Mouse (Mus musculus) splenic B cell, adult 2 months (primary cell): ENCODE results near the gene Gak.
"Not testable (repeated sequence)": the region's sequence is repeated elsewhere in the genome, so short reads cannot be mapped to it uniquely, and the experiment has no call there.

ENCODE experiments used
- DNase-seq: peaks from one replicate; pipeline ENCODE4 v3.0.0-alpha.2; 2011; ENCODE audit warnings: low read depth, low spot score
- H3K27me3 ChIP-seq: 2 replicates; pipeline ENCODE4 v1.6.1; 2012; ENCODE audit warnings: mild to moderate bottlenecking, low read length, moderate library complexity, mixed read lengths; ENCODE audit not compliant: control insufficient read depth, poor library complexity, insufficient read depth, severe bottlenecking
- H3K36me3 ChIP-seq: 2 replicates; pipeline ENCODE4 v1.6.1; 2012; ENCODE audit warnings: mild to moderate bottlenecking, low read length, moderate library complexity, mixed read lengths; ENCODE audit not compliant: control insufficient read depth, poor library complexity, insufficient read depth, severe bottlenecking

The Gak gene

GRCm38 (mm10) chr5:108647820-108648465, 18.4 kb upstream of the Gak start:
- DNase-seq = no peak
- no peaks in the 10 kb centered on the region for H3K27me3 ChIP-seq
- H3K36me3 ChIP-seq = peaks cover 2% of the 10 kb centered on the region; the same call in 1 of the 2 replicates

DNA sequence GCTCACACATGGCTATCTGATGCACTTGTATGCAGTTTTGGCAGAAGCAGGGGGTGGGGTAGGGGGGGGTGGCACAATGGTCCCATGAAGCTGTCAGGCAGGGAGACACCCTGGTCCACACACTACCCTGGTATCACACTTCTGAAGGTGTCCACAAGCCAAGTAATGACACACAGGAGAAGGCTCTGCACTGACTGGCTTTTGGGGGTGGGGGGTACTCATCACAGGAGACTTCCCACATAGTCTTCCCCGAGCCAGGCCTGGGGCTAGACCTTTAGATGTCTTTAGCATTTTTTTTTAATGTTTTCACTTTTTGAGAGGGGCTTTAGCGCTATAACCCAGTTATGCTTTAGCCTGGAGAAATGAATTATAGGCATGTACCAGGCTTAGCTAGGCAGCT, 17.8 kb upstream of the Gak start:
- H3K36me3 ChIP-seq = peaks cover 4% of the 10 kb centered on the region
- DNase-seq = no peak
- H3K27me3 ChIP-seq = no peaks in the 10 kb centered on the region

DNA sequence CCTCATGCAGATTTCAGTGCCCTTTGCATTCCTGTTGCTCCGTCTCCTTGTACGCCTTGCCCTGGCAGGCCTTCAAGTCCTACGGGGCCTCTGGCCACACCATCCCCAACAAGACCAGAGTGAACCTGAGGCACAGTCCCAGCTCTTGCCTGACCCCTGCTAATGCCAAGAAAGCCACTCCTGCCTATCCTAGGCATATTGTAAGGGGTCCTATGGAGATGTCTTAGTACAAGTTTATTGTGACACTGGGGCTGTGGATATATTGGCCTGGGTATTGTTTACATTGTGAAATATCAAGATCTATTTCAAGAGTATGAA, 16.7 kb upstream of the Gak start:
- Histone ChIP-seq H3K36me3 (peaks cover 4% of the 10 kb centered on the region), H3K27me3 (no peaks in the 10 kb centered on the region)
- DNase-seq = no peak

DNA sequence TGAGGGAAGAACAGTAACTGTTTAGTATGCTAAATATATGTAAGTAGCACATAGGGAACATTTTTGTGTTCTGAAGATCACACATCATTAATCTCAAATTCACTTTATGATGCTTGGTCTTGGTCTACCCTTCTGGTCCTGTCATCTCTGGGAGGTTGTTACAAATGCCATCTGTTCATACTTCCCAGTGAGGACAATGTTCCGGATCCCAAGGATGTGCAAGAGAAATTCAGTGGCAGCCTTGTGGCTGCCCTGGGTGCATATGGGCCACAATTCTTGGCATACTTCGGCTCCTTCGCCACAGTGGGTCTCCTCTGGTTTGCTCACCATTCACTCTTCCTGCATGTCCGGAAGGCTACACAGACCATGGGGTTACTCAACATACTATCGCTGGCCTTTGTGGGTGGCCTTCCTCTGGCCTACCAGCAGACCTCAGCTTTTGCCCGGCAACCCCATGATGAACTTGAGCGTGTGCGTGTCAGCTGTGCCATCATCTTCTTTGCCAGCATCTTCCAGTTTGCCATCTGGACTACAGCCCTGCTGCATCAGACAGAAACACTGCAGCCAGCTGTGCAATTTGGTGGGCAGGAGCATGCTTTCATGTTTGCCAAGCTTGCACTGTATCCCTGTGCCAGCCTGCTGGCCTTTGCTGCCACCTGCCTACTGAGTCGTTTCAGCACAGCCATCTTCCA, 16.2 kb upstream of the Gak start:
- no peak for DNase-seq
- H3K27me3 ChIP-seq = no peaks in the 10 kb centered on the region
- peaks cover 4% of the 10 kb centered on the region for H3K36me3 ChIP-seq

GRCm38 (mm10) chr5:108643674-108644073, 14.1 kb upstream of the Gak start:
- DNase-seq = no peak
- H3K27me3 ChIP-seq = no peaks in the 10 kb centered on the region

DNA sequence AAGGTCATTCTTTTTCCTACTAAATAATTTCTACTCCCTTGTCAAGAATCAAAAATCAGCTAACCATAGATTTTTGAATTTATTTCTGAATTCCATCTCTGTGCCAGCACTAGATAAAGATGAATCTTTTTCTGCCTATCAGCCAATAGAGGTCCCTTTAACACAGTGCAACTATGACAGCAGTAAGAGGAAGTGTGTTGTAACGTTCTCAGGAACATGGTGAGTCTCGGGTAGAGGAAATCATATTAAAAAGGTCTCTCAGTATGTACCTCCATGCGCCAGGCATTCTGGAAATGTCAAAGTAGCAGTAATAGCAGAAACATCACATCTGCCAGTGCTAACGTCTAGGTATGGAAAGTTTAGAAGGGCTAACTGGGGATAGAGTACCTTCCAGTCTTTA, 6.6 kb upstream of the Gak start:
- Histone ChIP-seq H3K36me3 (no peaks in the 10 kb centered on the region; the same call in 1 of the 2 replicates), H3K27me3 (no peaks in the 10 kb centered on the region)
- DNase-seq = peak; percentile 24

More at GRCm38 (mm10) chr5:108643674-108644073, 14.1 kb upstream of the Gak start:
- H3K36me3 ChIP-seq = peaks cover 4% of the 10 kb centered on the region

DNA sequence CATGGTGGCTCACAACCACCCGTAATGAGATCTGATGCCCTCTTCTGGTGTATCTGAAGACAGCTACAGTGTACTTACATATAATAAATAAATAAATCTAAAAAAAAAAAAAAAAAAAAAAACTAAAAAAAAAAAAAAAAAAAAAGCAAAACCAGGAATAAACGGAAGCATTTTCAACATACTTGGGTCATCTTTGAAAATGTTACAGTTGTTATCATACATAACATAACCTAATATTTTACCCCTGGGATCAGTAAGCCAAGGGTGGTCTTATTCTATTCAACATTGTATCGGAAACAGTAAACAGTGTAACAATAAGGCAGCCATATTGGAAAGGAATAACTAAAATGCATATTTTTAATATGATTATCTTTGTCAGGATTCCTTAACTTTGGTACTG, 4.5 kb upstream of the Gak start:
- DNase-seq, H3K36me3 ChIP-seq, H3K27me3 ChIP-seq: not testable (repeated sequence)

GRCm38 (mm10) chr5:108633676-108634075, 4.1 kb upstream of the Gak start:
- H3K27me3 ChIP-seq = no peaks in the 10 kb centered on the region
- H3K36me3 ChIP-seq = no peaks in the 10 kb centered on the region
- no peak for DNase-seq

DNA sequence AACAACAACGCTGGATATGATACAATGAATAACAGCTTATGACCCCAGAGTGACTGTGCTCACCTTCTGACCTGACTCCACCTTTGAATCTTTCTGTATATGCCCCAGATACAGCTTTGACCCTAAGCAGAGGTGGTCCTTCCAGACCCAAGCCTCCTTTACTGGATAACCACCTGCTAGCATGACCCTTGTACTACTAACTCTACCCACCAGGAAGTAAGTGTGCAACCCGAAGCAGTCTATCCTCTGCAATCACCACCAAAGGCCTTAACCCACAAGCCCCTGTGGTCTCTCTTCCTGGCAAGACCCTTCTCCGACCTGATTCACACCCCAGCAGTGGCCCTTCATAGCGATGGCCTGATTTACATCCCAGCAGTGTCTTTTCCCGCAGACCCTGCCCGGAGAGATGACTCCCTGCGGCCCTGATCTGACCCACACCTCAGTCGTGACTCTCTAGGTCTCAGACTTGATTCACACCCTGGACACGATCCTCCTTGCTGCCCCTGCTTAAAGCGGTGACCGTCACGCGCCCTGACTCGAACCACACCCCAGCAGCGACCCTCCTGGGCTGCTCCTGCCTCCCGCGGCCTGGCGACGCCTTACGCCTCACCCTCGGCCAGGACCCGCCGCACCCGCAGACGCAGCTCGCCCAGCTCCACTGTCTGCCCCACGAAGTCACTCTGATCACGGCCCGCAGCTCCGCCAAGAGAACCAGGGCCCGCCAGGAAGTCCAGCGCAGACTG, 493 bp downstream of the Gak start:
- DNase-seq = peak; percentile 38
- Histone ChIP-seq H3K36me3 (peaks cover 6% of the 10 kb centered on the region; the same call in 1 of the 2 replicates), H3K27me3 (no peaks in the 10 kb centered on the region)

DNA sequence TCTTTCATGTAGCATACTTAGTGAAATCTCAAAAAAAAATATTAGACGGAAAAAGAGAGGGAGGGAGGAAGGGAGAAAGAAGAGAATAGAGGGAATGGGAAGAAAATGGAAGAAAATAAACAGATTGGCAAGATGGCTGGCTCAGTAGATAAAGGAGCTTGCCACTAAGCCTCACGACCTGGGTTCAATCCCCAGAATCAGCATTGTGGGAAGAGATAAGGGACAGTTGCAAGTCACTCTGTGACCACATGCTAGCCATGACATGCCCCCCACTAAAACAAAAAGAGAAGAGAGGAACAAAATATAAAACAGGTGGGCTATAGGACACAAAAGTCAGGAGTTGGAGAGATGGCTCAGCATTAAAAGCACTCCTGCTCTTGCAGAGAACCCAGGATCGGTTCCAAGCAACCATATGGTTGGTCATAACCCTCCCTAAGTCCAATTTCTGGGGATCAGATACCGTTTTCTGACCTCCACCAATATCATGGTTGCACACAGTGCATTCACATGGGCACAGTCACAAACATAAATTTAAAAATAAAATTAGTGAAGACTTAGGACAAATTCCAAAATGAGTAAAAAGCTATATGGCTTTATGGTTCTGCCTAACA, 3.4 kb downstream of the Gak start:
- peaks cover 10% of the 10 kb centered on the region for H3K36me3 ChIP-seq
- no peak for DNase-seq
- H3K27me3 ChIP-seq = no peaks in the 10 kb centered on the region

GRCm38 (mm10) chr5:108621870-108622269, 7.7 kb downstream of the Gak start:
- peaks cover 10% of the 10 kb centered on the region for H3K36me3 ChIP-seq
- DNase-seq = no peak
- H3K27me3 ChIP-seq = no peaks in the 10 kb centered on the region

DNA sequence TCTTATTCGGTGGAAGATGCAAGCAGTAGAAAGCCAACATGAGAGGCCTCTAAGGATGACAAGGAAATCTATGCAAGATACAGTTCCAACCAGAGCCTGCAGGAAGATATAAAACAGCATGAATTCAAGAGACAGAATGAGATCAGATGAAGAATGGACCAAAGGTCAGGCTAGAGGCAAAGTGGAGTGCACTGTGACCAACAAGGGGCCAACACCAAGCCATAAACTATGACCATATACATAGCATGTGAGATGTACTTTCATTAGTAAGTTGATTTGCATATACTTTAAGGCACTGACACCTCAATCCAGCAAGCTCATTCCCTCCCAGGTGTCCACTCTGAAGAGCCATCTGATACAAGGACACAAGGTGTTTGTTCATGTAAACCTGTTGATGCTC, 19.1 kb downstream of the Gak start:
- peaks cover 12% of the 10 kb centered on the region for H3K36me3 ChIP-seq
- DNase-seq = no peak
- no peaks in the 10 kb centered on the region for H3K27me3 ChIP-seq

- DNase-seq = no peak
- Histone ChIP-seq H3K27me3 (no peaks in the 10 kb centered on the region), H3K36me3 (peaks cover 9% of the 10 kb centered on the region)
Observed at GRCm38 (mm10) chr5:108602537-108602936, 27.0 kb downstream of the Gak start.

DNA sequence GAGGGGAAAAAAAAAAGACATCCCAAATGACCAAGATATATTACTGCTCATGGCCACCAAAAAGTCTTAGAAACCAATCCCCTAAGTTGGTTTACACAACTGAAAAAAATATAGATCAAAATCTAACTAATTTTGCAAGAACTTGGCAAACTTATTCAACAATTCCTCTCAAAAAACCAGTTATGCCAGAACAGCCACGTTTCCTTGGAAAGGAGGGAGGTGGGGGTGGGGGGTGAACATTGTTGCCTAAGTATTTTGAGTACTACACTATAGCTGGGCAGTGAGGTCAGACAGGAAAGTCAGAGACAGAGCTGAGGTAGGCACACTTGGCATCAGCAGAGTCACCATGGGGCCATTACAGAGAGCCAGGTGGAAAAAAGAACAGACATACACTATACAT, 29.6 kb downstream of the Gak start:
- Histone ChIP-seq H3K36me3 (peaks cover 20% of the 10 kb centered on the region), H3K27me3 (no peaks in the 10 kb centered on the region)
- DNase-seq = no peak

DNA sequence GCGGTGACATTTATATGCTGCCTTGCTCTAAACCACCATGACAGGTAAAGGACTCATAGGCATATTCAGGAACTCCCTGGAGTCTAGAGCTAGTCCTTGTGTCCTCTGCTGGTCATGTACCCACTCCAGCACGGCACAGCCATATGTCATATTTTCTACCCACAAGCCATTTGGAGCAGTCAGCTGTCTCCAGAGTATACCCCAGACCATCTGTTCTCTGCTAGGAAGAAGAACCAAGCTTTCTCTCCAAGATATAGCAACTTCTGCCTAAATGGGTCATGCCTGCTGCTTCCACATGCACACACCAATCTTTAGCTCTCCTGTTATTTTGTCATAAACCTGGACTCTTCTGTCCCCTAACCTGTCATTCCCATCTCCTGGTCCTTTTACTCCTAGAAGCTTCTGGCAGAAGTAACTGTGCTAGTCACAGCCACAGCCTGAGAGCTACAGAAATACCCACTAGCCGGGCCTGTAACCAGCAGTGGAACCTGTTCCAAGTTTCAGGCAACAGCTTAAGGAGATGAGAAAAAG, 48.1 kb downstream of the Gak start:
- Histone ChIP-seq H3K36me3 (peaks cover 6% of the 10 kb centered on the region), H3K27me3 (no peaks in the 10 kb centered on the region)
- DNase-seq = no peak
